Mouse (Mus musculus) heart, adult 2 months (tissue): ENCODE results near the gene Spag6.

Experiments used
- CTCF ChIP-seq: fragments of 200-600 bp; IDR thresholded peaks from 2 replicates; pipeline ENCODE4 v1.8.1; 2022; ENCODE audit warnings: antibody characterized with exemption, mild to moderate bottlenecking, moderate library complexity
- EP300 ChIP-seq: fragments of 200-500 bp; IDR thresholded peaks from 2 replicates; pipeline ENCODE4 v1.6.1; 2011; ENCODE audit warnings: low read depth, low read length, control low read depth; ENCODE audit not compliant: insufficient read depth
- POLR2A ChIP-seq: fragments of 200-500 bp; IDR thresholded peaks from 2 replicates; pipeline ENCODE4 v1.6.1; 2011; ENCODE audit warnings: mild to moderate bottlenecking, low read depth, low read length, control low read depth; ENCODE audit not compliant: insufficient read depth

- TF ChIP-seq CTCF: no peak
- TF ChIP-seq EP300: no peak
- no peak for TF ChIP-seq POLR2A
Observed at GRCm38 (mm10) chr2:18671041-18671440, 22.8 kb upstream of the Spag6 start.
